Mouse (Mus musculus) heart, adult 2 months (tissue): ENCODE data around the gene Stambpl1.

Experiments
- CTCF ChIP-seq: fragments of 200-600 bp; IDR thresholded peaks from 2 replicates; pipeline ENCODE4 v1.8.1; 2022; ENCODE audit warnings: antibody characterized with exemption, mild to moderate bottlenecking, moderate library complexity
- EP300 ChIP-seq: fragments of 200-500 bp; IDR thresholded peaks from 2 replicates; pipeline ENCODE4 v1.6.1; 2011; ENCODE audit warnings: low read depth, low read length, control low read depth; ENCODE audit not compliant: insufficient read depth
- POLR2A ChIP-seq: fragments of 200-500 bp; IDR thresholded peaks from 2 replicates; pipeline ENCODE4 v1.6.1; 2011; ENCODE audit warnings: mild to moderate bottlenecking, low read depth, low read length, control low read depth; ENCODE audit not compliant: insufficient read depth

DNA sequence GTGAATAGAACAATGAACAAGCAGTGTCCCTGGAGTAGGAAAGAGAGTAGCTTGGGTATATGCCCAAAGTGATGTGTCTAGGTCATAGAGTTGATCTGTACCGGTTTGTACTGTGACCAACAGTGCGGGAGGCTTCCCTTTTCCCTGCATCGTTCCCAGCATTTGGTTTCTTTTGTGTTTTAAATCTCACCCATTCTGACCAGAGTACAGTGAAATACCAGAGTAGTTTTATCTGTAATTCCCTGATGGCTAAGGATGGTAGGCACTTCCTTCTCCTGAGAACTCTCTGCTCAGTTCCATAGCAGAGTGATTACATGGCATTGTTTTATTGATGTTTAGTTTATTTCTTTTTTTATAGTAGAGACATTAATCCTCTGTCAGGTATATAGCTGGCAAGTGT, 30.8 kb downstream of the Stambpl1 start:
- TF ChIP-seq EP300 (no peak), CTCF (no peak), POLR2A (no peak)
